27 mouse cellular contexts compared by ENCODE assay signal in genomic region chr12:98160867-98161266, GRCm38 (mm10).
DNase-seq lines count a peak whose midpoint lies in the region; ATAC-seq and TF ChIP-seq lines count a peak whose summit lies in the region.
"Had no signal": no experiment of that assay in that cellular context is flagged by ENCODE, and none has a peak within 500 bp of the region (broad histone marks: within the 10 kb centered on the region; RNA-seq: fewer than 3 reads in every experiment).

No protein-coding gene starts in this region.

- no peak overlapping the region for H3K9ac ChIP-seq in midbrain, embryonic 11.5 days (ENCODE audit: low read length)
- no peak overlapping the region for H3K9ac ChIP-seq in midbrain, embryonic 16.5 days (ENCODE audit: low read depth, low read length)
- no peak overlapping the region for H3K9ac ChIP-seq in limb, embryonic 14.5 days (ENCODE audit: low read depth, low read length, severe bottlenecking)
- no peak overlapping the region for H3K9ac ChIP-seq in intestine, postnatal 0 days (ENCODE audit: low read depth, low read length)
- H3K9ac ChIP-seq: embryonic facial prominence, embryonic 12.5 days; embryonic facial prominence, embryonic 15.5 days; forebrain, postnatal 0 days; heart, embryonic 13.5 days; hindbrain, embryonic 14.5 days had no signal

- DNase-seq in midbrain, embryonic 11.5 days (ENCODE audit: low spot score, missing footprints), result peak; percentile 71
- DNase-seq in brain, embryonic 14.5 days (ENCODE audit: low read depth), result peak; percentile 45
- DNase-seq in limb, embryonic 10.5 days (ENCODE audit: low spot score), result peak; percentile 56
- DNase-seq in limb, embryonic 14.5 days (ENCODE audit: low spot score), result peak; percentile 20
- DNase-seq in gastrocnemius, adult 2 months, result no peak
- DNase-seq: adrenal gland, postnatal 14 days; B cell, adult 2 months; cerebellum, adult 11-12 months; cerebellum, adult 8-10 months; cerebellum, postnatal 10 days; forebrain, postnatal 0 days; gastrocnemius, postnatal 14 days; heart, adult 18-20 months; heart, postnatal 14 days; heart, postnatal 4 days had no signal

- H3K36me3 ChIP-seq in midbrain, embryonic 11.5 days (ENCODE audit: control insufficient read depth, insufficient read depth, low read length), result no peaks in the 10 kb centered on the region
- no peaks in the 10 kb centered on the region for H3K36me3 ChIP-seq in midbrain, embryonic 16.5 days (ENCODE audit: control insufficient read depth, insufficient read depth, low read length)
- no peaks in the 10 kb centered on the region for H3K36me3 ChIP-seq in limb, embryonic 10.5 days
- H3K36me3 ChIP-seq in limb, embryonic 14.5 days (ENCODE audit: control insufficient read depth, insufficient read depth, low read length), result no peaks in the 10 kb centered on the region
- no peaks in the 10 kb centered on the region for H3K36me3 ChIP-seq in intestine, postnatal 0 days (ENCODE audit: control insufficient read depth, insufficient read depth)
- H3K36me3 ChIP-seq: embryonic facial prominence, embryonic 12.5 days; embryonic facial prominence, embryonic 15.5 days; G1E; heart, embryonic 13.5 days had no signal

- H3K4me1 ChIP-seq in midbrain, embryonic 11.5 days (ENCODE audit: control insufficient read depth, insufficient read depth, low read length), result no peaks in the 10 kb centered on the region
- no peaks in the 10 kb centered on the region for H3K4me1 ChIP-seq in midbrain, embryonic 16.5 days (ENCODE audit: control insufficient read depth, insufficient read depth, low read length)
- H3K4me1 ChIP-seq in limb, embryonic 10.5 days, result peaks cover 27% of the 10 kb centered on the region
- peaks cover 9% of the 10 kb centered on the region for H3K4me1 ChIP-seq in limb, embryonic 14.5 days (ENCODE audit: control insufficient read depth, insufficient read depth, low read length)
- H3K4me1 ChIP-seq in intestine, postnatal 0 days (replicated peaks; ENCODE audit: control insufficient read depth, insufficient read depth, low read length), result no peaks in the 10 kb centered on the region
- H3K4me1 ChIP-seq: embryonic facial prominence, embryonic 12.5 days had no signal

- no peaks in the 10 kb centered on the region for H3K27me3 ChIP-seq in midbrain, embryonic 11.5 days (ENCODE audit: control insufficient read depth, insufficient read depth, low read length)
- H3K27me3 ChIP-seq in midbrain, embryonic 16.5 days (ENCODE audit: control insufficient read depth, insufficient read depth, low read depth, low read length), result no peaks in the 10 kb centered on the region
- no peaks in the 10 kb centered on the region; the same call in 1 of the 2 replicates for H3K27me3 ChIP-seq in limb, embryonic 10.5 days (ENCODE audit: low read depth, poor library complexity, severe bottlenecking)
- H3K27me3 ChIP-seq in limb, embryonic 14.5 days (ENCODE audit: control insufficient read depth, insufficient read depth, low read length), result no peaks in the 10 kb centered on the region
- no peaks in the 10 kb centered on the region for H3K27me3 ChIP-seq in intestine, postnatal 0 days (replicated peaks; ENCODE audit: control insufficient read depth, insufficient read depth, low read length)
- H3K27me3 ChIP-seq: CH12.LX; embryonic facial prominence, embryonic 12.5 days; embryonic facial prominence, embryonic 15.5 days; heart, embryonic 13.5 days had no signal

- TF ChIP-seq POLR2A in brain, embryonic 14.5 days (IDR thresholded peaks at IDR 0.05; ENCODE audit: borderline replicate concordance, extremely low read depth, insufficient read depth, insufficient read length, poor library complexity, severe bottlenecking), result no peak
- TF ChIP-seq POLR2A in limb, embryonic 14.5 days (IDR thresholded peaks at IDR 0.05; ENCODE audit: borderline replicate concordance, extremely low read depth, insufficient read depth, insufficient read length), result no peak

- H3K9me3 ChIP-seq in midbrain, embryonic 11.5 days (ENCODE audit: control insufficient read depth, low read length), result no peaks in the 10 kb centered on the region
- no peaks in the 10 kb centered on the region for H3K9me3 ChIP-seq in midbrain, embryonic 16.5 days (replicated peaks; ENCODE audit: control insufficient read depth, low read length, poor library complexity, severe bottlenecking)
- no peaks in the 10 kb centered on the region for H3K9me3 ChIP-seq in limb, embryonic 10.5 days (replicated peaks)
- H3K9me3 ChIP-seq in limb, embryonic 14.5 days (ENCODE audit: control insufficient read depth, low read length), result no peaks in the 10 kb centered on the region
- no peaks in the 10 kb centered on the region for H3K9me3 ChIP-seq in intestine, postnatal 0 days (ENCODE audit: control insufficient read depth)
- H3K9me3 ChIP-seq: embryonic facial prominence, embryonic 12.5 days; embryonic facial prominence, embryonic 15.5 days; G1E; heart, embryonic 13.5 days had no signal

- no peak overlapping the region; the same call in 1 of the 2 replicates for H3K27ac ChIP-seq in midbrain, embryonic 11.5 days (ENCODE audit: low read depth, low read length)
- no peak overlapping the region for H3K27ac ChIP-seq in midbrain, embryonic 16.5 days (ENCODE audit: low read length)
- H3K27ac ChIP-seq in limb, embryonic 10.5 days, result no peak overlapping the region
- no peak overlapping the region for H3K27ac ChIP-seq in limb, embryonic 14.5 days (replicated peaks; ENCODE audit: low read depth, low read length)
- no peak overlapping the region for H3K27ac ChIP-seq in gastrocnemius, adult 2 months
- no peak overlapping the region for H3K27ac ChIP-seq in intestine, postnatal 0 days (ENCODE audit: low read depth, low read length)
- H3K27ac ChIP-seq: embryonic facial prominence, embryonic 12.5 days; embryonic facial prominence, embryonic 15.5 days; heart, embryonic 13.5 days; hindbrain, embryonic 14.5 days; hindbrain, postnatal 0 days had no signal

- no peak overlapping the region for H3K4me2 ChIP-seq in midbrain, embryonic 11.5 days
- H3K4me2 ChIP-seq in midbrain, embryonic 16.5 days (ENCODE audit: low read length), result no peak overlapping the region
- no peak overlapping the region for H3K4me2 ChIP-seq in limb, embryonic 14.5 days (replicated peaks; ENCODE audit: low read depth, low read length, severe bottlenecking)
- no peak overlapping the region for H3K4me2 ChIP-seq in intestine, postnatal 0 days (replicated peaks; ENCODE audit: low read depth)
- H3K4me2 ChIP-seq: embryonic facial prominence, embryonic 12.5 days; embryonic facial prominence, embryonic 15.5 days; heart, embryonic 13.5 days; hindbrain, embryonic 14.5 days had no signal

- no peak for TF ChIP-seq CTCF in brain, embryonic 14.5 days (IDR thresholded peaks at IDR 0.05; ENCODE audit: borderline replicate concordance, extremely low read depth, insufficient read depth, insufficient read length)
- TF ChIP-seq CTCF in gastrocnemius, adult 2 months (IDR thresholded peaks at IDR 0.05), result no peak
- no peak for TF ChIP-seq CTCF in intestine, postnatal 0 days (IDR thresholded peaks at IDR 0.05; ENCODE audit: low read depth)

- ATAC-seq in midbrain, embryonic 11.5 days (ENCODE audit: low FRiP score), result no peak
- no peak for ATAC-seq in midbrain, embryonic 16.5 days
- no peak for ATAC-seq in limb, embryonic 14.5 days (ENCODE audit: low FRiP score, low read depth)
- ATAC-seq in intestine, postnatal 0 days, result no peak
- ATAC-seq: forebrain, embryonic 14.5 days; forebrain, postnatal 0 days; hindbrain, postnatal 0 days; inflammation-experienced regulatory T-cells, adult 6 months; Patski had no signal

- intact Hi-C loops in gastrocnemius, adult 2 months (cut with DNase I), result no loop called here

- H3K4me3 ChIP-seq in midbrain, embryonic 11.5 days (ENCODE audit: low read depth, low read length), result no peak overlapping the region
- H3K4me3 ChIP-seq in midbrain, embryonic 16.5 days (ENCODE audit: low read depth, low read length), result no peak overlapping the region
- H3K4me3 ChIP-seq in limb, embryonic 10.5 days, result no peak overlapping the region
- H3K4me3 ChIP-seq in limb, embryonic 14.5 days (replicated peaks; ENCODE audit: low read length), result no peak overlapping the region
- no peak overlapping the region for H3K4me3 ChIP-seq in gastrocnemius, adult 2 months
- no peak overlapping the region for H3K4me3 ChIP-seq in intestine, postnatal 0 days (ENCODE audit: low read depth, low read length)
- H3K4me3 ChIP-seq: embryonic facial prominence, embryonic 12.5 days; embryonic facial prominence, embryonic 15.5 days; heart, embryonic 13.5 days had no signal

- 86% methylated on average over 6 of the region's 6 CpGs for WGBS in midbrain, embryonic 11.5 days
- WGBS in midbrain, embryonic 16.5 days, result 69% methylated on average over 6 of the region's 6 CpGs
- 47% methylated on average over 6 of the region's 6 CpGs for WGBS in limb, embryonic 10.5 days
- WGBS in limb, embryonic 14.5 days, result 30% methylated on average over 6 of the region's 6 CpGs
- 85% methylated on average over 6 of the region's 6 CpGs for WGBS in intestine, postnatal 0 days
